Mouse (Mus musculus): Measurements from ENCODE around the gene Timm13. TPM values are rescaled to one million over a fixed set of nuclear protein-coding genes. Genes with fewer than 3 reads are reported as not detected.
A peak's percentile ranks its signal among the peaks of the same experiment; 100 is the strongest.

Gene Timm13
- polyA plus RNA-seq, 1 experiment from 2014 or later, result 286 TPM

DNA sequence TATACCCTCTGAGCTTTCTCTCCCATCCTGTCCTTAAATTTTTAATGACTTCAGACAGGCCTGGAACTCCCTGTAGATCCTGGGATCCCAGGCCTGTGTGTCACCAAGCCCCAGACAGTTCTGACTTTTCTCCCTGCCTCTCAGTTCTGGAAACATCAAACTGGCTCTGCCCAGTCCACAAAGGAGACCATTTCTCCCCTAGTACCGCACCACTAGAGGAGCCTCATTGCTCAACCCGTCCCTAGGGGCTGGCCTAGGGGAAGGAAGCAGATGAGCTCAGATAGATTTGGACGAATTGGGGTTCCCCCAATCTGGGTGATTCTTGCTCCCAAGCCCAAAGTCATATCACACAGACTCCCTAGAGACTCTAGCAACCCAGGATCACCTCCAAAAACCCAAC, 34.5 kb upstream of the Timm13 start:
- H3K27me3 ChIP-seq (ENCODE audit: control insufficient read depth, insufficient read depth, low read length), result no peaks in the 10 kb centered on the region
- H3K36me3 ChIP-seq (ENCODE audit: control insufficient read depth, insufficient read depth), result no peaks in the 10 kb centered on the region
- H3K9ac ChIP-seq (ENCODE audit: low read length), result no peak overlapping the region
- H3K9me3 ChIP-seq (replicated peaks; ENCODE audit: control insufficient read depth, low read length), result no peaks in the 10 kb centered on the region
- H3K4me2 ChIP-seq (ENCODE audit: low read depth, low read length), result no peak overlapping the region
- peaks cover 70% of the 10 kb centered on the region for H3K4me1 ChIP-seq (ENCODE audit: control insufficient read depth, insufficient read depth, low read length)
- H3K27ac ChIP-seq (ENCODE audit: low read length), result peak overlapping the region; percentile 22
- 38% methylated on average over 3 of the region's 3 CpGs for WGBS
- no peak for ATAC-seq (replicated peaks; ENCODE audit: extremely low read depth, insufficient read depth, low FRiP score)
- no peak overlapping the region for H3K4me3 ChIP-seq (ENCODE audit: low read length)

- 57% methylated on average over 14 of the region's 14 CpGs for WGBS
- Histone ChIP-seq H3K4me3 (ENCODE audit: low read length) (no peak overlapping the region), H3K9ac (ENCODE audit: low read length) (no peak overlapping the region), H3K36me3 (ENCODE audit: control insufficient read depth, insufficient read depth) (no peaks in the 10 kb centered on the region), H3K4me2 (ENCODE audit: low read depth, low read length) (no peak overlapping the region), H3K27ac (ENCODE audit: low read length) (no peak overlapping the region; the same call in 1 of the 2 replicates), H3K27me3 (ENCODE audit: control insufficient read depth, insufficient read depth, low read length) (no peaks in the 10 kb centered on the region), H3K4me1 (ENCODE audit: control insufficient read depth, insufficient read depth, low read length) (peaks cover 65% of the 10 kb centered on the region), H3K9me3 (replicated peaks; ENCODE audit: control insufficient read depth, low read length) (no peaks in the 10 kb centered on the region)
- no peak for ATAC-seq (replicated peaks; ENCODE audit: extremely low read depth, insufficient read depth, low FRiP score)
Measured at GRCm38 (mm10) chr10:80934136-80934985, 33.6 kb upstream of the Timm13 start.

- ATAC-seq (replicated peaks; ENCODE audit: extremely low read depth, insufficient read depth, low FRiP score), result no peak
- WGBS, result 4% methylated on average over 21 of the region's 21 CpGs
- peak overlapping the region; percentile 87 for H3K4me3 ChIP-seq (ENCODE audit: low read length)
- H3K27ac ChIP-seq (ENCODE audit: low read length), result 0 out of 2 replicates have a peak overlapping the region, but pooled peaks have one; percentile 24
- no peaks in the 10 kb centered on the region for H3K27me3 ChIP-seq (ENCODE audit: control insufficient read depth, insufficient read depth, low read length)
- peak overlapping the region; percentile 84 for H3K4me2 ChIP-seq (ENCODE audit: low read depth, low read length)
- peaks cover 63% of the 10 kb centered on the region for H3K4me1 ChIP-seq (ENCODE audit: control insufficient read depth, insufficient read depth, low read length)
- H3K36me3 ChIP-seq (ENCODE audit: control insufficient read depth, insufficient read depth), result no peaks in the 10 kb centered on the region
- no peaks in the 10 kb centered on the region for H3K9me3 ChIP-seq (replicated peaks; ENCODE audit: control insufficient read depth, low read length)
- peak overlapping the region; percentile 83 for H3K9ac ChIP-seq (ENCODE audit: low read length)
Measured at GRCm38 (mm10) chr10:80933421-80933979, 32.7 kb upstream of the Timm13 start.

- H3K4me2 ChIP-seq (ENCODE audit: low read depth, low read length), result peak overlapping the region; percentile 84
- peak overlapping the region; percentile 87 for H3K4me3 ChIP-seq (ENCODE audit: low read length)
- ATAC-seq (replicated peaks; ENCODE audit: extremely low read depth, insufficient read depth, low FRiP score), result no peak
- H3K36me3 ChIP-seq (ENCODE audit: control insufficient read depth, insufficient read depth), result no peaks in the 10 kb centered on the region
- peaks cover 57% of the 10 kb centered on the region for H3K4me1 ChIP-seq (ENCODE audit: control insufficient read depth, insufficient read depth, low read length)
- no peaks in the 10 kb centered on the region for H3K9me3 ChIP-seq (replicated peaks; ENCODE audit: control insufficient read depth, low read length)
- peak overlapping the region; percentile 53; the same call in 1 of the 2 replicates for H3K27ac ChIP-seq (ENCODE audit: low read length)
- H3K27me3 ChIP-seq (ENCODE audit: control insufficient read depth, insufficient read depth, low read length), result no peaks in the 10 kb centered on the region
- 3% methylated on average over 17 of the region's 17 CpGs for WGBS
- H3K9ac ChIP-seq (ENCODE audit: low read length), result peak overlapping the region; percentile 83
Measured at GRCm38 (mm10) chr10:80932700-80933420, 32.1 kb upstream of the Timm13 start.

- ATAC-seq (replicated peaks; ENCODE audit: extremely low read depth, insufficient read depth, low FRiP score), result no peak
- Histone ChIP-seq H3K9me3 (replicated peaks; ENCODE audit: control insufficient read depth, low read length) (no peaks in the 10 kb centered on the region), H3K27ac (ENCODE audit: low read length) (no peak overlapping the region; the same call in 1 of the 2 replicates), H3K4me1 (ENCODE audit: control insufficient read depth, insufficient read depth, low read length) (peaks cover 50% of the 10 kb centered on the region), H3K4me3 (ENCODE audit: low read length) (peak overlapping the region; percentile 87), H3K4me2 (ENCODE audit: low read depth, low read length) (peak overlapping the region; percentile 84), H3K27me3 (ENCODE audit: control insufficient read depth, insufficient read depth, low read length) (no peaks in the 10 kb centered on the region), H3K9ac (ENCODE audit: low read length) (peak overlapping the region; percentile 83), H3K36me3 (ENCODE audit: control insufficient read depth, insufficient read depth) (no peaks in the 10 kb centered on the region)
- 4% methylated on average over 20 of the region's 20 CpGs for WGBS
Measured at GRCm38 (mm10) chr10:80932206-80932605, 31.4 kb upstream of the Timm13 start.

DNA sequence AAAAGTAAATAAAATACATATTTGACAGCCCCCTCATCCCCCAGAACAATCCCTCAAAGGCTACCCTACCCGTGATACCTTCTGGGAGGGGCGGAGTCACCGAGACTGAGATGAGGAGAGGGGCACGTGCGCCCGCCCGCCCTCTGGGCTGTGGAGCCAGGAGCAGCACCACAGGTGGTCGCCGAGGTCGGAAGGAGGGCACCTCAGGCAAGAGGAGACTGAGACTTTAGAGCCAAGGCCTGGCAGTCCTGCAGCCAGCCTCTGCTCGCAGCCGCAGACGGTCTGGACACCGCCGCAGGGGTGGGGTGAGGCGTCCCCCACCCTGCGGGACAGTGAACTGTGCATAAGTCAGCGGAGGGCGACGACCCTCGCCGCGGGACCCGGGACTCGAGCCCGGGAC, 30.9 kb upstream of the Timm13 start:
- Histone ChIP-seq H3K9ac (ENCODE audit: low read length) (peak overlapping the region; percentile 83), H3K4me1 (ENCODE audit: control insufficient read depth, insufficient read depth, low read length) (peaks cover 45% of the 10 kb centered on the region), H3K36me3 (ENCODE audit: control insufficient read depth, insufficient read depth) (no peaks in the 10 kb centered on the region), H3K4me3 (ENCODE audit: low read length) (peak overlapping the region; percentile 87), H3K27ac (ENCODE audit: low read length) (peak overlapping the region; percentile 84), H3K9me3 (replicated peaks; ENCODE audit: control insufficient read depth, low read length) (no peaks in the 10 kb centered on the region), H3K27me3 (ENCODE audit: control insufficient read depth, insufficient read depth, low read length) (no peaks in the 10 kb centered on the region), H3K4me2 (ENCODE audit: low read depth, low read length) (peak overlapping the region; percentile 84)
- 6% methylated on average over 26 of the region's 26 CpGs for WGBS
- no peak for ATAC-seq (replicated peaks; ENCODE audit: extremely low read depth, insufficient read depth, low FRiP score)

DNA sequence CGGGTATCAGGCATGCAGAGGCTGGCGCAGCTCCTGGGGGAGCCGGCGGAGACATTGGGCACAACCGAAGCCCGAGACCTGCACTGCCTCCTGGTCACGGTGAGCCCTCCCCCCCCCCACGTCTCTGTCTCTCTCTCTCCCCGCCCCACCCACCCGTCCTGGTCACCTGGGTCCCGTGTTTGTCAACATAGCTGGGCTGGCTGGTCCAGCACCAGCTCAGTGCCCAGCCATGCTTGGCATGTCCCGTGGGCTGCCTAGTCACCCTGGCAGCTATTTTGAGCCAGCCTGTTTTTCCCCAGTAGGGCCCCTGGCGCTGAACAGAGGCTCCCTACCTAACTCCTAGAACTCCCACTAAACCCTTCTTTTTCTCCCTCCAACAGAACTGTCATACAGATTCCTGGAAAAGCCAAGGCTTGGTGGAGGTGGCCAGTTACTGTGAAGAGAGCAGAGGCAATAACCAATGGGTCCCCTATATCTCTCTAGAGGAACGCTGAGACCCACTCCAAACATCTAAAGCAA, 30.4 kb upstream of the Timm13 start:
- Histone ChIP-seq H3K36me3 (ENCODE audit: control insufficient read depth, insufficient read depth) (no peaks in the 10 kb centered on the region), H3K4me2 (ENCODE audit: low read depth, low read length) (peak overlapping the region; percentile 84), H3K9ac (ENCODE audit: low read length) (peak overlapping the region; percentile 83), H3K27me3 (ENCODE audit: control insufficient read depth, insufficient read depth, low read length) (no peaks in the 10 kb centered on the region), H3K9me3 (replicated peaks; ENCODE audit: control insufficient read depth, low read length) (no peaks in the 10 kb centered on the region), H3K27ac (ENCODE audit: low read length) (peak overlapping the region; percentile 84), H3K4me3 (ENCODE audit: low read length) (peak overlapping the region; percentile 87), H3K4me1 (ENCODE audit: control insufficient read depth, insufficient read depth, low read length) (peaks cover 43% of the 10 kb centered on the region)
- ATAC-seq (replicated peaks; ENCODE audit: extremely low read depth, insufficient read depth, low FRiP score), result no peak; the same call in 1 of the 2 replicates
- WGBS, result 5% methylated on average over 14 of the region's 14 CpGs

GRCm38 (mm10) chr10:80930361-80931152, 29.8 kb upstream of the Timm13 start:
- no peaks in the 10 kb centered on the region for H3K9me3 ChIP-seq (replicated peaks; ENCODE audit: control insufficient read depth, low read length)
- peaks cover 36% of the 10 kb centered on the region for H3K4me1 ChIP-seq (ENCODE audit: control insufficient read depth, insufficient read depth, low read length)
- H3K27ac ChIP-seq (ENCODE audit: low read length), result peak overlapping the region; percentile 84
- peak overlapping the region; percentile 87 for H3K4me3 ChIP-seq (ENCODE audit: low read length)
- H3K4me2 ChIP-seq (ENCODE audit: low read depth, low read length), result peak overlapping the region; percentile 84
- WGBS, result under 1% methylated on average over 45 of the region's 45 CpGs
- H3K36me3 ChIP-seq (ENCODE audit: control insufficient read depth, insufficient read depth), result no peaks in the 10 kb centered on the region
- H3K9ac ChIP-seq (ENCODE audit: low read length), result peak overlapping the region; percentile 83
- ATAC-seq (replicated peaks; ENCODE audit: extremely low read depth, insufficient read depth, low FRiP score), result no peak
- H3K27me3 ChIP-seq (ENCODE audit: control insufficient read depth, insufficient read depth, low read length), result no peaks in the 10 kb centered on the region

Data from heart, embryonic 16.5 days (tissue).